Mouse (Mus musculus) lung, adult 2 months (tissue): ENCODE measurements around the gene Obox2.
"Not testable (repeated sequence)": the region's sequence is repeated elsewhere in the genome, so short reads cannot be mapped to it uniquely, and the experiment has no call there.

ENCODE experiments used
- CTCF ChIP-seq: fragments of 200-500 bp; IDR thresholded peaks from 2 replicates; pipeline ENCODE4 v1.5.1; 2011; ENCODE audit warnings: mild to moderate bottlenecking, low read length, control low read depth; ENCODE audit not compliant: insufficient read depth
- POLR2A ChIP-seq: fragments of 200-500 bp; IDR thresholded peaks from 2 replicates; pipeline ENCODE4 v1.6.1; 2011; ENCODE audit warnings: low read depth, mild to moderate bottlenecking, control low read depth, low read length, borderline replicate concordance; ENCODE audit errors: extremely low read depth

DNA sequence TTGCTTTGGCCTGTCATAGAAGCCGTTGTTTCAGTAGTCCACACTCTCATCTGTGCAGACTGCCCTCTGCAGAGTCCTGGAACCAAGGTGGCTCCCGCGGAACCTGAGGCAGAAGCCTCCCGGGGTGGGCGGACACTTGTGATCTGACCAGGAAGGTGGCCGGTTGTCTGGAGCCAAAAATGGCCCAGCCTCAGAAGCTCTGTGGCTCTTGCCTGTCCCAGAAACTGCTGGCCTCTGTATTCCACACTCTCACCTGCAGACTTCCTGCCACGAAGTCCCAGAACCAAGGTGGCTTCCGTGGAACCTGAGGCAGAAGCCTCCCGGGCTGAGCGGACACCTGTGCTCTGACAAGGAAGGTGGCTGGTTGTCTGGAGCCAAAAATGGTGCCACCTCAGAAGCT lies 18.3 kb downstream of the Obox2 start:
- TF ChIP-seq POLR2A, CTCF: not testable (repeated sequence)
